Mouse (Mus musculus) CH12.LX (cell line): ENCODE results near the gene Fnbp1.

Experiments
- CHD2 ChIP-seq: IDR thresholded peaks from 2 replicates; pipeline ENCODE4 v1.6.1; 2011; ENCODE audit warnings: low read length, improper control_type of control experiment
- CTCF ChIP-seq, 2 experiments: IDR thresholded peaks in 1 of 2; conservative IDR thresholded peaks in 1 of 2; 2 replicates each; pipeline ENCODE4 v1.5.1; 2011 to 2012; ENCODE audit warnings: low read depth in 2 of 2, low read length in 2 of 2, improper control_type of control experiment in 1 of 2, inconsistent platforms in 1 of 2, mild to moderate bottlenecking in 1 of 2, moderate library complexity in 1 of 2
- EP300 ChIP-seq: IDR thresholded peaks from 2 replicates; pipeline ENCODE4 v1.6.1; 2011; ENCODE audit warnings: low read length, improper control_type of control experiment
- MYC ChIP-seq: IDR thresholded peaks from 2 replicates; pipeline ENCODE4 v1.6.1; 2011; ENCODE audit warnings: low read depth, mild to moderate bottlenecking, improper control_type of control experiment, low read length
- POLR2A ChIP-seq: IDR thresholded peaks from 2 replicates; pipeline ENCODE4 v1.6.1; 2011; ENCODE audit warnings: low read depth, mild to moderate bottlenecking, improper control_type of control experiment, low read length
- POLR2AphosphoS2 ChIP-seq: IDR thresholded peaks from 2 replicates; pipeline ENCODE4 v1.6.1; 2011; ENCODE audit warnings: low read depth, low read length, improper control_type of control experiment
- USF1 ChIP-seq: IDR thresholded peaks from 2 replicates; pipeline ENCODE4 v1.6.1; 2014; ENCODE audit warnings: low read depth, mild to moderate bottlenecking, inconsistent platforms, low read length, improper control_type of control experiment
- ZKSCAN1 ChIP-seq: IDR thresholded peaks from 2 replicates; pipeline ENCODE4 v1.6.1; 2012; ENCODE audit warnings: low read depth, inconsistent platforms, low read length, improper control_type of control experiment, borderline replicate concordance

- TF ChIP-seq MYC (no peak), CHD2 (no peak), USF1 (no peak), CTCF (conservative IDR thresholded peaks at IDR 0.05 in 1 of 2, IDR thresholded peaks at IDR 0.05 in 1 of 2; ENCODE audit: low read depth in 2 of 2, low read length in 2 of 2) (no peak), POLR2AphosphoS2 (no peak), EP300 (no peak), ZKSCAN1 (no peak), POLR2A (no peak)
Measured at GRCm38 (mm10) chr2:31118639-31119380, 23.0 kb downstream of the Fnbp1 start.
